Mouse (Mus musculus): ENCODE data around the gene Mphosph9. TPM values are rescaled to one million over a fixed set of nuclear protein-coding genes. Genes with fewer than 3 reads are reported as not detected.

Mphosph9 gene
- polyA plus RNA-seq, 1 experiment: 21.7 TPM

- H3K4me1 ChIP-seq (ENCODE audit: control insufficient read depth, insufficient read depth, low read length): peaks cover 2% of the 10 kb centered on the region
- H3K27ac ChIP-seq (ENCODE audit: insufficient read depth, low read length): no peak overlapping the region
- H3K4me3 ChIP-seq (ENCODE audit: low read depth, low read length): no peak overlapping the region
- H3K36me3 ChIP-seq (ENCODE audit: control insufficient read depth, insufficient read depth, low read length, poor library complexity, severe bottlenecking): no peaks in the 10 kb centered on the region
- no peak overlapping the region for H3K9ac ChIP-seq (ENCODE audit: low read depth, poor library complexity, severe bottlenecking)
- TF ChIP-seq POLR2A (IDR thresholded peaks at IDR 0.05; ENCODE audit: insufficient read depth, low read length) (no peak), CTCF (IDR thresholded peaks at IDR 0.05; ENCODE audit: low read depth, low read length) (no peak), EP300 (IDR thresholded peaks at IDR 0.05; ENCODE audit: insufficient read depth, low read depth, low read length) (no peak)
- H3K27me3 ChIP-seq (ENCODE audit: control insufficient read depth, insufficient read depth, low read length, poor library complexity, severe bottlenecking): peaks cover 3% of the 10 kb centered on the region; the same call in 1 of the 2 replicates
- no peaks in the 10 kb centered on the region for H3K9me3 ChIP-seq (replicated peaks; ENCODE audit: control insufficient read depth, insufficient read depth, low read length, poor library complexity, severe bottlenecking)
These were observed 76.7 kb downstream of the Mphosph9 start for GRCm38 (mm10) chr5:124251070-124251469.

- TF ChIP-seq EP300 (IDR thresholded peaks at IDR 0.05; ENCODE audit: insufficient read depth, low read depth, low read length) (no peak), POLR2A (IDR thresholded peaks at IDR 0.05; ENCODE audit: insufficient read depth, low read length) (no peak), CTCF (IDR thresholded peaks at IDR 0.05; ENCODE audit: low read depth, low read length) (no peak)
- peaks cover 3% of the 10 kb centered on the region; the same call in 1 of the 2 replicates for H3K27me3 ChIP-seq (ENCODE audit: control insufficient read depth, insufficient read depth, low read length, poor library complexity, severe bottlenecking)
- H3K4me1 ChIP-seq (ENCODE audit: control insufficient read depth, insufficient read depth, low read length): peaks cover 2% of the 10 kb centered on the region
- H3K9me3 ChIP-seq (replicated peaks; ENCODE audit: control insufficient read depth, insufficient read depth, low read length, poor library complexity, severe bottlenecking): no peaks in the 10 kb centered on the region
- H3K36me3 ChIP-seq (ENCODE audit: control insufficient read depth, insufficient read depth, low read length, poor library complexity, severe bottlenecking): no peaks in the 10 kb centered on the region
- no peak within 1 kb of the TSS for H3K27ac ChIP-seq (ENCODE audit: insufficient read depth, low read length)
- peak within 1 kb of the TSS; percentile 99 for H3K9ac ChIP-seq (ENCODE audit: low read depth, poor library complexity, severe bottlenecking)
- H3K4me3 ChIP-seq (ENCODE audit: low read depth, low read length): peak within 1 kb of the TSS; percentile 72
These were observed 77.9 kb downstream of the Mphosph9 start, which contains the start of gene Pitpnm2 for GRCm38 (mm10) chr5:124249614-124250591. Gene Pitpnm2, minus strand, starts transcription at chr5:124249760.

DNA sequence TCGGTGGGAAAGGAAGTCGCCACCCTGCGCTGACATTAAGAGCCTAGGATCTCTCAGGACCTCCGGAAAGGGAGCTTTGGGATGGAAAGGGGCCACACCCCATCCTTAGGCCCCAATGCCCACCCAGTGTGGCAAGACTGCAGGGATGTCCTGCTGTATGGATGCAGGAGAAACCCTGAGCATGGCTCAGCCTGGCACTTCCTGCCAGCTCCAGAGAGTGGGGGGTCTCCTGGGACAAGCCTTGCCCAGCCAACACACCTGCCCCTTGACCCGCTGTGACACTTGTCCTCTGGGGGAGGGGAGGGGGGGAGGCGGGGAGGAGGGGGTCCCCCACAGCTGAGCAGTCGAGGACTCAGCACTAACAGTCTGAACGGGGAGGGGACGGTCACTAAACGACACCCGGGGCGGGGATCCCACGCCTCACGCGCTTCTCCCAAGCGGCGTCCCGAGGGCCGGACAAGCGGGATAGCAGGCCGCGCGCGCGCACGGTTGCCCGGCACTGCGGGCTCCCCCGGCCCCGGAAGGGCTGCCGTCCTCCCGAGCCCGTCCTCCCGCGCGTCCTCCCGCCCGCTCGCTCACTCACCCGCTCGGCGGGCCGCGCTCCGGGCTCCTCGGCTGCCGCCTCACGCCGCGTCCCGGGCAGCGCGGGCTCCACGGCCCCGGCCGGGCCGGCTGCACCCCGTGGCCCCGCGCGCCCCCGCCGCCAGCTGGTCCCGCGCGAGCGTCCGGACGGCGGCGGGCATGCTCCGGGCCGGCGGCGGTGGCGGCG, 78.7 kb downstream of the Mphosph9 start:
- peak overlapping the region; percentile 72 for H3K4me3 ChIP-seq (ENCODE audit: low read depth, low read length)
- H3K36me3 ChIP-seq (ENCODE audit: control insufficient read depth, insufficient read depth, low read length, poor library complexity, severe bottlenecking): no peaks in the 10 kb centered on the region
- peak overlapping the region; percentile 99 for H3K9ac ChIP-seq (ENCODE audit: low read depth, poor library complexity, severe bottlenecking)
- peaks cover 2% of the 10 kb centered on the region for H3K4me1 ChIP-seq (ENCODE audit: control insufficient read depth, insufficient read depth, low read length)
- no peaks in the 10 kb centered on the region for H3K9me3 ChIP-seq (replicated peaks; ENCODE audit: control insufficient read depth, insufficient read depth, low read length, poor library complexity, severe bottlenecking)
- TF ChIP-seq CTCF (IDR thresholded peaks at IDR 0.05; ENCODE audit: low read depth, low read length): no peak
- no peak for TF ChIP-seq EP300 (IDR thresholded peaks at IDR 0.05; ENCODE audit: insufficient read depth, low read depth, low read length)
- no peak for TF ChIP-seq POLR2A (IDR thresholded peaks at IDR 0.05; ENCODE audit: insufficient read depth, low read length)
- peaks cover 3% of the 10 kb centered on the region; the same call in 1 of the 2 replicates for H3K27me3 ChIP-seq (ENCODE audit: control insufficient read depth, insufficient read depth, low read length, poor library complexity, severe bottlenecking)
- no peak overlapping the region for H3K27ac ChIP-seq (ENCODE audit: insufficient read depth, low read length)

GRCm38 (mm10) chr5:124247986-124248626, 79.7 kb downstream of the Mphosph9 start:
- Histone ChIP-seq H3K4me1 (ENCODE audit: control insufficient read depth, insufficient read depth, low read length) (peaks cover 2% of the 10 kb centered on the region), H3K27ac (ENCODE audit: insufficient read depth, low read length) (no peak overlapping the region), H3K27me3 (ENCODE audit: control insufficient read depth, insufficient read depth, low read length, poor library complexity, severe bottlenecking) (peaks cover 3% of the 10 kb centered on the region; the same call in 1 of the 2 replicates), H3K4me3 (ENCODE audit: low read depth, low read length) (no peak overlapping the region), H3K9ac (ENCODE audit: low read depth, poor library complexity, severe bottlenecking) (no peak overlapping the region), H3K36me3 (ENCODE audit: control insufficient read depth, insufficient read depth, low read length, poor library complexity, severe bottlenecking) (no peaks in the 10 kb centered on the region), H3K9me3 (replicated peaks; ENCODE audit: control insufficient read depth, insufficient read depth, low read length, poor library complexity, severe bottlenecking) (no peaks in the 10 kb centered on the region)
- TF ChIP-seq CTCF (IDR thresholded peaks at IDR 0.05; ENCODE audit: low read depth, low read length) (no peak), POLR2A (IDR thresholded peaks at IDR 0.05; ENCODE audit: insufficient read depth, low read length) (no peak), EP300 (IDR thresholded peaks at IDR 0.05; ENCODE audit: insufficient read depth, low read depth, low read length) (no peak)

DNA sequence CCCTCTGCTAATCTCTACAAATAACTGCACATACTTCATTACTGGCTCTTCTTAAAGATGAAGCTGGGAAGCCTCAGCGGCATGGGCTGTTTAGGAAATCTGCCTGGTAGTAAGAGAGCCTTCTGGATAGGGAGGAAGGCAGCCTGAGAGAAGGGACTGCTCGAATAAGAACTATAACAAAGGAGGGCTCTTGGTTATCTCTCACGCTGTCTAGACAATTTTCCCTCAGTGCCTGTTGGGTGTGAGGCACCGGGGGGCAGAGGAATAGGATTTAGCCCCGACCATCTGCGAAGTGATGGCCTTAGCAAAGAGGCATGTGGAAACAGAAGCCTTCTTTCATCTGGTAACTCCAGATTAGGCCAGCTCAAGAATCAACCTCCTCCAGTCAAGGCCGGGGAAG, 80.5 kb downstream of the Mphosph9 start:
- H3K4me3 ChIP-seq (ENCODE audit: low read depth, low read length): no peak overlapping the region
- TF ChIP-seq EP300 (IDR thresholded peaks at IDR 0.05; ENCODE audit: insufficient read depth, low read depth, low read length): no peak
- TF ChIP-seq CTCF (IDR thresholded peaks at IDR 0.05; ENCODE audit: low read depth, low read length): no peak
- TF ChIP-seq POLR2A (IDR thresholded peaks at IDR 0.05; ENCODE audit: insufficient read depth, low read length): no peak
- H3K36me3 ChIP-seq (ENCODE audit: control insufficient read depth, insufficient read depth, low read length, poor library complexity, severe bottlenecking): no peaks in the 10 kb centered on the region
- H3K27ac ChIP-seq (ENCODE audit: insufficient read depth, low read length): no peak overlapping the region
- H3K27me3 ChIP-seq (ENCODE audit: control insufficient read depth, insufficient read depth, low read length, poor library complexity, severe bottlenecking): peaks cover 3% of the 10 kb centered on the region; the same call in 1 of the 2 replicates
- no peaks in the 10 kb centered on the region for H3K9me3 ChIP-seq (replicated peaks; ENCODE audit: control insufficient read depth, insufficient read depth, low read length, poor library complexity, severe bottlenecking)
- peaks cover 4% of the 10 kb centered on the region for H3K4me1 ChIP-seq (ENCODE audit: control insufficient read depth, insufficient read depth, low read length)
- no peak overlapping the region for H3K9ac ChIP-seq (ENCODE audit: low read depth, poor library complexity, severe bottlenecking)

Data from ES-Bruce4 (cell line).